Mouse (Mus musculus) lung, adult 2 months (tissue): ENCODE measurements around the gene 4931406P16Rik. TPM values are rescaled to one million over a fixed set of nuclear protein-coding genes. Genes with fewer than 3 reads are reported as not detected.
"Not testable (repeated sequence)": the region's sequence is repeated elsewhere in the genome, so short reads cannot be mapped to it uniquely, and the experiment has no call there.

ENCODE experiments used
- DNase-seq: peaks from one replicate; pipeline ENCODE4 v3.0.0; 2022
- H3K4me1 ChIP-seq: fragments of 200-500 bp; 2 replicates; pipeline ENCODE4 v1.6.1; 2011; ENCODE audit warnings: low read length; ENCODE audit not compliant: control insufficient read depth, insufficient read depth
- H3K4me3 ChIP-seq: fragments of 200-500 bp; replicated peaks from 2 replicates; pipeline ENCODE3; 2011; ENCODE audit warnings: low read depth, mild to moderate bottlenecking, control low read depth, low read length; ENCODE audit errors: extremely low read depth
- CTCF ChIP-seq: fragments of 200-500 bp; IDR thresholded peaks from 2 replicates; pipeline ENCODE4 v1.5.1; 2011; ENCODE audit warnings: mild to moderate bottlenecking, low read length, control low read depth; ENCODE audit not compliant: insufficient read depth
- POLR2A ChIP-seq: fragments of 200-500 bp; IDR thresholded peaks from 2 replicates; pipeline ENCODE4 v1.6.1; 2011; ENCODE audit warnings: low read depth, mild to moderate bottlenecking, control low read depth, low read length, borderline replicate concordance; ENCODE audit errors: extremely low read depth
- WGBS: fragments of 180-500 bp; shearing (Covaris S2); methylation state at CpG from one replicate; pipeline ENCODE4 v1.1.7; 2018; 5-methylcytosine and 5-hydroxymethylcytosine counted together
- polyA plus RNA-seq: library from polyadenylated mRNA; depleted of rRNA; stranded (reverse); fragments of >200 nt; gene quantifications from 2 replicates; pipeline ENCODE4 v1.2.3, GENCODE M21; 2012

The 4931406P16Rik gene
- polyA plus RNA-seq, 1 experiment: 80.0 TPM

GRCm38 (mm10) chr7:34226086-34226485 lies 87.3 kb downstream of the 4931406P16Rik start:
- WGBS: 69% methylated on average over 8 of the region's 8 CpGs
- TF ChIP-seq CTCF: no peak
- no peak for TF ChIP-seq POLR2A
- Histone ChIP-seq H3K4me1 (peaks cover 4% of the 10 kb centered on the region), H3K4me3 (no peak overlapping the region)
- no peak for DNase-seq

- TF ChIP-seq POLR2A: no peak
- no peak for TF ChIP-seq CTCF
- Histone ChIP-seq H3K4me1 (peaks cover 3% of the 10 kb centered on the region), H3K4me3 (no peak overlapping the region)
- DNase-seq: no peak
- WGBS: 81% methylated on average over 6 of the region's 6 CpGs
Measured at GRCm38 (mm10) chr7:34224308-34224707, 89.0 kb downstream of the 4931406P16Rik start.

DNA sequence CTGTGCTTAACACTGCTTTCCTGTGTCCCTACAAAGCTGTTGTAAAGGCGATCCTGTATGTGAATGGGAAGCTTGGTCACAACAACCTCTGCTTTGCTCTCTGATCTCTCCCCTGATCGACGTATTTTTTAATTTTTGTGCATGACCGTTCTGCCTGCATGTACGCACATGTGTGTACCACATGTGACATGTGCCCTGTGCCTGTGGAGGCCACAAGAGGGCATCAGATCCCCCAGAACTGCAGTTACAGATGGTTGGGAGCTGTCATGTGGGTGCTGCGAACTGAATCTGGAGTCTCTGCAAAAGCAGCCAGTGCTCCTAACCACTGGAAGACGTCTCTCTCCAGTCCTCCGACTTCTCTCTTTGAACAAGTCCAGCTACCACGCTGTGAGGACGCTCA lies 91.0 kb downstream of the 4931406P16Rik start:
- H3K4me1 ChIP-seq: no peaks in the 10 kb centered on the region
- DNase-seq: no peak
- whole genome bisulfite sequencing: 96% methylated on average over 10 of the region's 10 CpGs
- no peak overlapping the region for H3K4me3 ChIP-seq
- TF ChIP-seq CTCF (0 out of 2 replicates have a peak, but pooled peaks have one; percentile 1), POLR2A (no peak)

DNA sequence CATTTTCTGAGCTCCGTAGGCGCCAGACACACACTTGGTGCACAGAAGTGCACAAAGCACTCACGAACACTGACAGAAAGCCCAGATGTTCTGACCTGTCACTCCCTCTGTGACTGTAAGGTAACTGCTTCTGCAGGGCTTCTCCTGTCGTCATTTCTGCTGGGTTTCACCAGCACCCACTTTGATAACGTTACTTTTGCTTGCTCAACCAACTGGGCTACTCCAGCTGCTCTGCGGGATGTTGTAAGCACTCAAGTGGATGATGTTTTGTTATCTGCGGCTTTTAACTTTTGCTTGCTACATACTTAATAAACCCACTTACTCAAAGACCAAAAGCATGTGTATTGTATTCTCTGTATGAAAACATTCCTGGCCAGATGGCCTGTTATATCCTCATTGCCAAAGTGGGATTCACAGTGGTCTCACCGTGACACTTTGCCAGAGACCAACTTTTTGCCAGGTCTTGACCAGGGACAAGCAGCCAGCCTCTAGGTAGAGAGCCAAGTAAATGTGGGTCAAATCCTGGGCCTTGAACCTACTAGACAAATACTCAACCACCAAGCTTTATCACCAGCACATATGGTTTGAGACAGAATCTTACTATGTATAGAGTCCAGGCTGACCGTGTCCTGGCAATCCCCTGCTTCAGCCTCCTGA lies 91.6 kb downstream of the 4931406P16Rik start:
- WGBS: 77% methylated on average over 9 of the region's 9 CpGs
- TF ChIP-seq CTCF (no peak), POLR2A (no peak)

GRCm38 (mm10) chr7:34218496-34218895 lies 94.9 kb downstream of the 4931406P16Rik start:
- no peaks in the 10 kb centered on the region for H3K4me1 ChIP-seq
- H3K4me3 ChIP-seq: no peak overlapping the region
- WGBS: 67% methylated on average over 1 of the region's 1 CpGs
- DNase-seq: no peak
- TF ChIP-seq POLR2A: no peak
- no peak for TF ChIP-seq CTCF

More for the DNA sequence above, 91.6 kb downstream of the 4931406P16Rik start:
- H3K4me1 ChIP-seq: no peaks in the 10 kb centered on the region
- no peak overlapping the region for H3K4me3 ChIP-seq
- no peak for DNase-seq

DNA sequence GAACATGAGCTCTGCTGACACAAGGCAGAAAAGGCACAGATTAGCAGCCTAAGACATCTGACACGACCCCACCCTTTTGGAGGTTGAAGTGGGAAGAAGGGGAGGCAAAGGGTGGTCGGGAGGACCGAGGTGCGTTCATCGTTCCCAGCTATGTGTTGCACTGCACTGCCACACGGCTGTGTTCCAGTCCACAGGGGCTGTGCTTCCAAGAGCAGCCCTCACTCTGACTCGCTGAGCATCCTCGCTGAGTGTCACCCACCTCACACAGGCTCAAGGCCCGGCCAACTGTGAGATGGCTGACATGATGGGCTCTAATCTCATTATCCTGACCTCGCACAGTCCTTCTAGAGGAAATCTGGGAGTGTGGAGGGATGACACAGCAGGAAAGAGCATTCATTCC lies 96.9 kb downstream of the 4931406P16Rik start:
- no peak for DNase-seq
- WGBS: 92% methylated on average over 10 of the region's 10 CpGs
- Histone ChIP-seq H3K4me3 (no peak overlapping the region), H3K4me1 (no peaks in the 10 kb centered on the region)
- no peak for TF ChIP-seq POLR2A
- TF ChIP-seq CTCF: no peak

GRCm38 (mm10) chr7:34215481-34215880 lies 97.9 kb downstream of the 4931406P16Rik start:
- no peak for DNase-seq
- no peak overlapping the region for H3K4me3 ChIP-seq
- no peaks in the 10 kb centered on the region for H3K4me1 ChIP-seq
- 86% methylated on average over 9 of the region's 9 CpGs for WGBS
- TF ChIP-seq POLR2A (no peak), CTCF (no peak)

- H3K4me3 ChIP-seq: no peak overlapping the region
- TF ChIP-seq CTCF (no peak), POLR2A (no peak)
- no peaks in the 10 kb centered on the region for H3K4me1 ChIP-seq
- DNase-seq: no peak
- WGBS: 84% methylated on average over 8 of the region's 8 CpGs
Measured at GRCm38 (mm10) chr7:34214644-34215043, 98.7 kb downstream of the 4931406P16Rik start.

DNA sequence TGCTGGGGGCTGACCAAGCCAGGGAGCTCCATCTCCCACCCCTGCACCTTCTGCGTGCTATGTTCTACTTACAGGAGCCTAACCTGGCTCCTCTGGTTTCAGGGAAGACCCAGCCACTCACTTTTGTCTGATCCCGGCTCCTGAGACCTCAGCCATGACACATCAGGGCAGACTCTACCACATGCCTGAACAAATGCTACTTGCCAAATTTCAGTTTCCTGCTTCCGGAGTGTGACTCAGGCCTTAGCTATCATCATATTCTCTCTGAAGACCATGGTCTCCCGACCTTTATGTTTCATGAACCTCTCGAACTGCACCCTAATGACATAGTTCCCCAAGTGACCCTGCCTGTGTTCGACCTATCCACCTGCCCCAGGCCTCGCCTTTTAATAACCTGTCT lies 100.1 kb downstream of the 4931406P16Rik start:
- Histone ChIP-seq H3K4me1 (no peaks in the 10 kb centered on the region), H3K4me3 (no peak overlapping the region)
- TF ChIP-seq CTCF (no peak), POLR2A (no peak)
- DNase-seq: no peak
- 69% methylated on average over 7 of the region's 7 CpGs for WGBS

- no peak for DNase-seq
- H3K4me1 ChIP-seq: no peaks in the 10 kb centered on the region
- no peak overlapping the region for H3K4me3 ChIP-seq
- no peak for TF ChIP-seq CTCF
- no peak for TF ChIP-seq POLR2A
- 89% methylated on average over 9 of the region's 9 CpGs for WGBS
Measured at GRCm38 (mm10) chr7:34208027-34208745, 105.2 kb downstream of the 4931406P16Rik start.

GRCm38 (mm10) chr7:34206331-34206730 lies 107.0 kb downstream of the 4931406P16Rik start:
- DNase-seq: no peak

GRCm38 (mm10) chr7:34202147-34202546 lies 111.2 kb downstream of the 4931406P16Rik start:
- not testable (repeated sequence) for H3K4me3 ChIP-seq, H3K4me1 ChIP-seq, DNase-seq
- 89% methylated on average over 10 of the region's 10 CpGs for whole genome bisulfite sequencing

More at GRCm38 (mm10) chr7:34206331-34206730, 107.0 kb downstream of the 4931406P16Rik start:
- H3K4me1 ChIP-seq: no peaks in the 10 kb centered on the region
- no peak overlapping the region for H3K4me3 ChIP-seq
- no peak for TF ChIP-seq POLR2A
- no peak for TF ChIP-seq CTCF
- 92% methylated on average over 6 of the region's 6 CpGs for WGBS
